Mouse (Mus musculus) gonadal fat pad, adult 2 months (tissue): ENCODE measurements around the gene Brk1. TPM values are rescaled to one million over a fixed set of nuclear protein-coding genes. Genes with fewer than 3 reads are reported as not detected.

ENCODE experiments used
- DNase-seq: peaks from one replicate; pipeline ENCODE4 v3.0.0-alpha.2; 2012; ENCODE audit warnings: low read depth
- polyA plus RNA-seq: library from polyadenylated mRNA; depleted of rRNA; stranded (reverse); fragments of >200 nt; gene quantifications from 2 replicates; pipeline ENCODE4 v1.2.3, GENCODE M21; 2012

Gene Brk1
- polyA plus RNA-seq, 1 experiment, result 190 TPM

DNA sequence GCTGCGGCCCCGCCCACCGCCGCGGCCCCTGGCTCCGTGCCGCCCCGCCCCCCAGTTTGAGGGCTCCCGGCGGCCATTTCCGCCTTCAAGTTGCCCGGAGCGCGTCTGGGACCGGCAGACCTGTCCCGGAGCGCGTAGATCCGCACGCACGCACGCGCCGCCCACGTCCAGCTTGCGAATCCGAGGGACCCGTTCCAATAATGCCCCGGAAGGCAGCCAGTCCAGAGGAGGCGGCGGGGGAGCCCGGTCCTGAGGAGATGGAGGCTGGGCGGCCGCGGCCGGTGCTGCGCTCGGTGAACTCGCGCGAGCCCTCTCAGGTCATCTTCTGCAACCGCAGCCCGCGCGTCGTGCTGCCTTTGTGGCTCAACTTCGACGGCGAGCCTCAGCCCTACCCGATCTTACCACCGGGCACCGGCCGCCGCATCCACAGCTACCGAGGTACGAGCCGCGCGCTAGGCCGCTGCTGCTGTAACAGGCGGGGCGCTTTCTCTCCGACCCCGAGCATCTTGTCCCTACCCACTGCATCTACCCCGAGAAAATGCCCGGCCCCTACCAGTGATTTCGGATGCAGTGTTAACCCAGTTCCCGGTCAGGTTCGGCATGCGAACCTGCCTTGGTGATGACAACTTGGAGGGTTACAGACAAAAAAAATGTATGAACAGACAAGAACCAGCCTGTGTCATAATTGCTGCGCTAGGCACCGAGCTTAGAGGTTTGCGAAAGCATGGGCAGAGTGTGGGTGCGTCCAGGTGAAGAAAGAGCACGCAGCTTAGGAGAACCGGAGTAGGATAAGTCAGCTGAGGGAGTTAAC is 19.6 kb downstream of the Brk1 start, which contains the start of gene Vhl:
Gene Vhl (plus strand): TSS at position 19 of the 811 bp plus-strand sequence.
- DNase-seq, result no peak

DNA sequence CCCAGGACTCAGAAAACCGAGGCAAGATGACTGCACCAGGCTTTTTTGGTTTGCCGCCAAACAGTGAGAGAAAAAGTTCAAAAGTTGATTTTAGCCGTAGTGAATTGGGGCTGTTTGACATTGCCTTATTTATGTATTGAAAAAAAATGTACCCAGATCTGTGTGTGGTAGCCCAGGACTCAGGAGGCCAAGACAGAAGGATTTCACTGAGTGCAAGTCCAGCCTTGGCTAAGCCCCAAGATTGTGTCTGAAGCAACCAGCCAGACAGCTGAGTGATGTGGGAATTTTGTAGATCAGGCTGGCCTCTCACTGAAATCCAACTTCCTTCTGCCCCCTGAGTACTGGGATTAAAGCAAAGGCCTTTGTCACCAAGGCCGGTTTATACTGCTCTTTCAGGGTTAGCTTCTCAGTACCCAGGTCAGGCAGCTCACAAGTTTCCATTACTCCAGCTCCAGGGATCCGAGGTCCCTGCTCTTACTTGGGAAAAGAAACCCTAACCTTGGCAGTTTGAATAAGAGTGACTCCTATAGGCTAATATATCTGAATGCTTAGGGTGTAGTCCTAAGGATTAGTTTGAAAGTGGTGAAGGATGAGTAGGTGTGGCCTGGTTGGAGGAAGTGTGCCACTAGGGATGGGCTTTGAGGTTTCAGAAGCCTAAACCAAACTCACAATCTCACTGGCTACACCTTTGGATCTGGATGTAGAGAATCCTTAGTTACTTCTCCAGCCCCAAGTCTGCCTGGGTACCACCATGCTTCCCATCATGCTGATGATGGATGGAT is 20.6 kb downstream of the Brk1 start:
- DNase-seq, result no peak

DNA sequence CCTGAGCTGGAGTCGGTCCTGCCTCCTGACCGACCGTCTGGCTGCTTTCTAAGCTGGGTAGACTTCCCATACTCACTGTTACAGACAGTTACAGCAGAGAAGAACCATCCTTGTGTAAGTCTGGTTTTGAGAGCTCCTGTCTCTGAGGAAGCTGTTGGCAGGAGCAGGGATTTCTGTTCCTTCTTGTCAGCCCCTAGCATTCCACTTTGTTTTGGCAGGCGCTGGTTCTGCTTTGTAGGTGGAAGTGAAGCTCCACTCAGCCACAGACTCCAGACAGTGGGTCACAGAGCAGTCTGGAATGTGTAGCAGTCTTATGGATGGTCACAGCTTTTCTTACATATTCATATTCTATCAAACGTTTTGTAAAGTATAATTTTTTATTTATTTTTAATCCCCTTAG is 25.8 kb downstream of the Brk1 start:
- no peak for DNase-seq

DNA sequence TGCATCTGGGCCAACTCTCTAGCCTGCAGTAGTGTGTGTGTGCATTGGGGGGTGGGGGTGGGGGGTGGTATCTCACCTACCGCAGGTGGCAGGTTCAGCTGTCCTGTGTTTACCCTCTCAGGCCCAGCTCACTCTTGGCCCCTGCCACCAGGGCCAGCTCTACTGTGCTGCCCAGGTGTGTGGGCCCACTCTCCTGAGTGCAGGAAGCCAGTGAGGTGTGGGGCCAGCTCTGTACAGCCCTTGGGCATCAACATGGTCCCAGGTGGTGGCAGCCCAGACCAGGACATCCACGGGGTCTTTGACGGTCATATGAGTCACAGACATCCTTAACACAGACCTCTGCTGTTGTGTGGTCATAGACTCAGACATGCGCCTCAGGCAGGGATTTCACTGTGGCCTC is 28.3 kb downstream of the Brk1 start:
- DNase-seq, result no peak

DNA sequence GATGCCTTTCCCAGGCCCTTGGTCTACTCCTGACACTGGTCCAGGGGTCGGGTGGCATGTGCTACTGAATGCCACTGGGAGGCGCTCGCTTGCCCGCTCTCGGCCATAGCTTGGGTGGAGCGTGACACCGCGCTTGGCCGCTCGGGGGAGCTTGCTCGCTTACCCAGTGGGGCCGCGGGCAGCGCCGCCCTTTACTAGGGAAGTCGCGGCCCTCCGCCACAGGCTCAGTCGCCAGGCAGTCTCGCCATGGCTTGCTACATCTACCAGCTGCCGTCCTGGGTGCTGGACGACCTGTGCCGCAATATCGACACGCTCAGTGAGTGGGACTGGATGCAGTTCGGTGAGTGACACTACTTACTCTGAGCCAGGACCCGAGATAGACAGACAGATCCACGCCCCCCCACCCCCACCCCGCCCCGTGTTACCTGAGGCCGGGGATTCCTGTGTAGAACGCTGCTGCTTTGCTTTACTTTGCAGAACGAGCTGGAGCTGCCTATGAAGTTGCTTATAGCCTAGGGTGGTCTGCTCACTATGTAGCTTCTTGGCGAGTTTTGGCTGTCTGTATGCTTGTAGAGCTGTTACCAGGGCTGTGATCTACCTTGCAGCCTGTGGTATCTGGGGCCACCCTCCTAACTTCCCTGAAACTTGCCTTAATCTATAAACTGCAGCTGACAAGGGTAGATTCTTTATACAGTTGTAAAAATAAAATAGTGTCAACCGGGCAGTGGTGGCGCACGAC is 33.9 kb downstream of the Brk1 start, which contains the start of gene Irak2:
Gene Irak2 (plus strand): TSS at position 166 of the 739 bp plus-strand sequence.
- DNase-seq, result no peak

DNA sequence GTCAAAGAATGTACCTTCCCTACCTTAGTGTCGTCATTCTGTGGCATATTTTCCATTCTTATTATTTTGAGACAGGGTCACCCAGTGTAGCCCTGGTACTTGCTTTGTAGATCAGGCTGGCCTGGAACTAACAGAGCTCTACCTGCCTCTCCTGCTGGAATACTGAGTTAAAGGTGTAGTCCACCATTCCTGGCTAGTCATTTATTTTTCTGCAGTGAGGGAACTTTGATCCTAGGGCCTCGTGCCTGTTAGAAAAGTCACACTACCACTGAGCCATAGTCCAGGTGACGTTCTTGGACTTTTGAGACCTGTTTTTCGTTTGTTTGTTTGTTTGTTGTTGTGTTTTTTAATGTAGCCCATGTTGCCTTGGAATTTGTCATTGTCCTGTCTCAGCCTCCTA is 34.6 kb downstream of the Brk1 start:
- DNase-seq, result no peak

DNA sequence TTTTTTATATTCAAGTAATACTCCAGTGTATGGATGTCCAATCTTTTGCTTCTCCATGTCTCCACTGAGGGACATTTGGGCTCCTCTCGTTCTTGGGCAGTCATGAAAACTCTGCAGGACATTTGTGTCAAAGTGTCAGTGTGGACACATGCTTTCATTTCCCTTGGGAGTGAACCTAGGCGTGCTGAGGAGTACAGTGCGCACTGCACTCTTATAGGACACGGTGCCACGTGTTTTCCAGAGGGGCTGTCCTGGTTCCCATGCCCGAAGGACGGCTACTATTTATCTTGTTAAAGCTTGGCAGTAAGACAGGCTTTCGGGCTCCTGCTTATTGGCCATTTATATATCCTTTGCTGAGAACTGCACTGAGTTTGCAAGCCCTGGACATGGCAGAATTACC is 38.0 kb downstream of the Brk1 start:
- DNase-seq, result no peak

DNA sequence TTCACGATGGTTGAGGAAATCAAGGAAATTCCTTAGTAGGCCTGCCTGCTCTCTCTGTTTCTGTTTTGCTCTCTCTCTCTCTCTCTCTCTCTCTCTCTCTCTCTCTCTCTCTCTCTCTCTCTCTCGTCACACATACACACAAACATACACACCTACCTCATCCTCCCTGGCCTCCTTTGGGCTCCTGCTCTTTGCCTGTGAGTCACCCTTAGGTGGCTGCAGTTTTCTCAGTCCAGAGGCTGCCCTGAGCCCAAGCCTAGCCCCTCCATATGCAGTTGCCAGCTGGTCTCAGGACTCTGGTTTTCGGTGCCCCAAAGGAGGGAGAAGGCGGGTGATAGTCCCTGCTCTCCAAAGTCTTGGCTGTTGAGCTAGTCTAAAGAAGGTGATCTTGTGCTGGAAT is 38.4 kb downstream of the Brk1 start:
- DNase-seq, result no peak

DNA sequence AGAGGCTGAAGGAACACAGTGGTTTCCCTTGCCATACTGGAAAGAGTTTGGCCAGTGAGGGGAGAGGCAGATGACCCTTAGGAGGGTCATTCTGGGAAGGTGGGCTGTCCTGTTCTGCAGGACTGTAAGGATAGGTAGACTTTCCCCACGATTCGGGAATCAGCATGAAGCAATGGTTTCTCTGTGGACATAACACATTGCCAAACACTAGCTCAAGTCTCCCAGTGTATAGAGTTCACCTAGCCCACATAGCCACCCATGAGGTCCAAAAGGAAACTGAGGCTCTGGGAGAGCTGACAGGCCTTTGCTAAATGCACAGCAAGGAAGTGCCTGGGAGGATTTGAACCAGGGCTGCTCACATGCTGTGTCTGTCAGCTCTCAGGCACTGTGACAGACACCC is 39.4 kb downstream of the Brk1 start:
- DNase-seq, result no peak

DNA sequence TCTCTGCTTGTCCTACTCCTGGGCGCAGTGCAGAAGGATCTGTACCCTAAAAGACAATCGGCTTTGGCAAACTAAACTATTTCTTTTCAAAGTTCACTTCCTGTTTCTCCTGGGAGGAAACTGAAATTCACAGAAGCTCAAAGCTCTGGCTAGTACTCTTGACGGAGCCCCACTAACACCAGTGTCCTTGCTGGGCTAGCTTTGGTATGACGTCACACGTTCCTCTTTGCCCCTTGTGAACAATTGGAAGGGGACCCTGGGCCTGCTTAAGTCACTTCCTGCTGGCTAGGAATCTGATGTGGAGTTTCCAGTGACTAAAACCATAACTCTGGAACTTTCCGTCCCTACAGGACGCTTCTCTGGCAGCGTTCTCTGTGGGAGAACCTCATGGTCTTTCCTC is 40.2 kb downstream of the Brk1 start:
- no peak for DNase-seq

DNA sequence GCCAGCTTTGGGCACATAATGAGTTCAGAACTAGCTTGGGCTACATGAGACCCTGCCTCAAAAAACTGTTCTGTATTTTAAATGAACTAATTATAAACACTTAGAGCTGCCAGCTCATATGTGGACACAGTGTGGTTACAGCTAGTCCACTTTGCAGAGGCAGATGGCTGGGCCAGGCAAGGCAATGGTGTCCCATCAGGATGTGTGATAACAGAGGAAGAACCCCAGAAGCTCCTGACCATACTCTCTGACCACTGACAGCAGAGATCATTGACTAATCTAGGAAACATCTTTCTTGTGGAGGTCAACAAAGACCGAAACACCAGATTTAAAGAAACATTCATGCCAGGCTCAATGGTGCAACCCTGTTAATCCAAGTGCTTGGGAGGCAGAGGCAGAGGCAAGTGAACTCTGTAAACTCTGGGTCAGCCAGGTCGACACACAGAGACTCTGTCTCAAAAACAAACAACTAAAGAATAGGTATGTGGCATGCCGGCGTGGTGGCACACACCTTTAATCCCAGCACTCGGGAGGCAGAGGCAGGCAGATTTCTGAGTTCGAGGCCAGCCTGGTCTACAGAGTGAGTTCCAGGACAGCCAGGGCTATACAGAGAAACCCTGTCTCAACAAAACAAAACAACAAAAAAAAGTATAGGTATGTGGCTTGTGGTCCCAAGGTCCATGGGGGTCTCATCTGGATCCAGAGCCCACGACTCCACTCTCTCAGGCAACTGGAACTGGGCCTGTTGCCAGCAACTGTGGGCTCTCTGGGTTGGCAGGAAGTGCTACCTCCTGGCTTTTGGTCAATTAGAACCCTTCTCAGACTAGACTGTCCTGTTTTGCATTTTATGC is 45.0 kb downstream of the Brk1 start:
- DNase-seq, result no peak

DNA sequence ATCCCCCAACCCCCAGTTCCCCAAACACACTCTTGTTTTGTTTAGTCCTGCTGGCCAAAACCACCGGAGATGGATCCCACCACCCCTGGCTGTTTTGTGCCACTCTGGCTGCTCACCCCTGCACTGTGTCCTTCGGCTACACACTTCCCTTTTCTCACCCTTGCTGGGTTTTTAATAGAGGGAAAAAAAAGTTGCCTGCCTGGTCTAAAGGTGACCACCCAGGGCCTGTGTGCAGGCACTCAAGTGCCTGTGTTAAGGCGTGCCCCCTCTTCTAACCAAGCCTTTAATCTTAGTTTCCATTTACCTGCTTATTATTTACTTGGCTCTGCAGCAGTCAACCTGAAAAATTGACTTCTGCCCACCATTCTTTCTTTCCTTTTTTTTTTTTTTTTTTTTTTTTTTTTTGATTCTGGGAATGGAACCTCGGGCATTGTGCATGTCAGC is 45.6 kb downstream of the Brk1 start:
- DNase-seq, result no peak

DNA sequence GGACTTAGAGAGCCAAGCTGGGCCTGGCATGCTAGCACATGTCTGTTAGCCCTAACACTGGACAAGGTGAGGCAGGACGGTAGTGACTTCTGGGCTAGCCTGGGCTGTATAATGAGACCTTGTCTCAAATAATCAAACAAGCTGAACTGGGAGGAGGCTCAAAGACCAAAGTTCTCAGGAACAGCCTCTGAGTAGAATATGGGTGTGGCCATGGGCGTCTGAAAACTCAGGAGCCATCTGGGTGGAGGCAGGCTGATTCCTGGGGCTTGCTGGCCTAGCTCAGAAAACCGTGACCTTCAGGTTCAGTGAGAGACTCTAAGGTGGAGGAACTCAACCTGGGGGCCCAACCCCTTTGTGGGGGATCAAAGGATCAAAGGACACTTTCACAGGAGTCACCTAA is 47.1 kb downstream of the Brk1 start:
- DNase-seq, result no peak

DNA sequence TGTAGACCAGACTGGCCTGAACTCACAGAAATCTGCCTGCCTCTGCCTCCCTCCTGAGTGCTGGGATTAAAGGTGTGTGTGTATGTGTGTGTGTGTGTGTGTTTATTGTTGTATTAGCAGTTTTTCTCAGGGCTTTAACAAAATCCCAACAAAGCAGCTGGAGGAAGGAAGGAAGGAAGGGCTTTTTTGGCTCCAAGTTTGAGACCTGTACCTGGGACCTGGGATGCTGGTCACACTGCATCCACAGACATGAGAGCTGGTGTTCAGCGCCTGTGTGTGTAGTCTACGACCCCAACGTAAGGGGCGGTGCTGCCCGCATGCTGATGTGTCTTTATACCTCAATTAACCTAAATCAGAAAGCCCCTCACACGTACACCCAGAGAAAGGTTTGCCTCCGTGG is 49.0 kb downstream of the Brk1 start:
- DNase-seq, result no peak

DNA sequence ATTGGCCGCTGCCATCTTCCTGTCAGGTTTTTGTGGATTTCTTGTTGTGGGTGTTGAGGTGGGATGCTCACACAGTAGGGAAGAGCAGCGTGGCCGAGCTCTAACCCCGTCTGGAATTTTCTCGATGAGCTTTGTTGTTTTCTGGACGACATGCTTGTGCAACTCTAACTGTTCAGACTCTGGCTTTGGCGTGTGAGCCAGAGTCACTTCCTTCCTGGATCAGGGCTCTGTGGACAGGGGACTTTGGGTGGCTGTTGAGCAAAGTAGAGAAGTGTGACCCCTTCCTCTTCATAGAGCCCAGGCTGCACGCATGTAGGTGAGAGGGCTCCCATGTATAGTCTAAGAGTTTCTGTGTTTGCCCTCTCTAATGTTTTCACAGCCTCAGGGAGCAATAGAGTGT is 49.5 kb downstream of the Brk1 start:
- no peak for DNase-seq

DNA sequence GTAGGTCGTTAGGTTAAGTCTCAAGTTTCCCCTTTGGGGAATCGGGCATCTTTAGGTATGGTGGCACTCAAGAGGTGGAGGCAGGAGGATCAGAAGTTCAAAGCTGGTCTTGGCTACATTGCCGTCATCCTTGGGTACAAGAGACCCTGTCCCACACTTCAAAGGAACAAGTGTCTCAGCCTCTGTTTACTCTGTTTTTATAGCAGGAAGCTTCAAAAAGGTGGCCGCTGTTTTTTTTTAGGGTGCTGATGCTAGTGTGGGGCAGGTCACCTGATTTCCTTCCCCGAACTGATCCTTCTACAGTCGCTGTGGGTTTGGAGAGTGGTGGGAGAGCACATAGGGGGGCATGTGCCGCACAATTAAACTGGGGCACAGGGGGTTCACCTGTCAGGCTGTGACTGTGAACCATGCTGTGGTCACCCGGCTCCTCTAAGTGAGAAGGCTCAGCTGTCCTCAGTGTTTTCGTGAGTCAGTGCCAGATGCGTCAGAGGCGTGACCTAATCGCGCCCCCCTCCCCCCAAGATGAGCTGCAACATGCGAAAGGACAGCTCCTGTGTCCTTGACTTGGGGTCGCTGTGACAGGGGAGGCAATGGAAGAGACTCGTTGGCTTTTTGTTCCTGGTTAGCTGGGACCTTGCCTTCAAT is 50.3 kb downstream of the Brk1 start:
- no peak for DNase-seq

DNA sequence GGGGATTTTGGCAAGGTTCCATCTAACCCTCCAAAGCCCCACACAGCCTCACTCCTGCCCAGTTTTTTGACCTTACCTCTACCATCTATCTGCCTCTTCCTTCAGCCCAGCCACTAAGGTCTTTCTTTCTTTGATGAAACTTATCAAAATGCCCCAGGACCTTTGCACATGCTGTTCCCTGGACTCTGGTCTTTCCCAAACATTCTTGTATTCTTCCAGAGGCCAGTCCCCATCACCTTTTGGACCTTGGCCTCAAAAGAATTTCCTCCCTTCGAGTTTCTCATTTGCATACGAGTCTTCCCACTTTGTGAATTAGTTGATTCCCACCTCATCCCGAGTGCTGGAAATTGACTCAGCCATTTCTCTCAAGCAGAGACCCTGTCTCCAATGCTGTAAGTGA is 50.9 kb downstream of the Brk1 start:
- DNase-seq, result no peak

DNA sequence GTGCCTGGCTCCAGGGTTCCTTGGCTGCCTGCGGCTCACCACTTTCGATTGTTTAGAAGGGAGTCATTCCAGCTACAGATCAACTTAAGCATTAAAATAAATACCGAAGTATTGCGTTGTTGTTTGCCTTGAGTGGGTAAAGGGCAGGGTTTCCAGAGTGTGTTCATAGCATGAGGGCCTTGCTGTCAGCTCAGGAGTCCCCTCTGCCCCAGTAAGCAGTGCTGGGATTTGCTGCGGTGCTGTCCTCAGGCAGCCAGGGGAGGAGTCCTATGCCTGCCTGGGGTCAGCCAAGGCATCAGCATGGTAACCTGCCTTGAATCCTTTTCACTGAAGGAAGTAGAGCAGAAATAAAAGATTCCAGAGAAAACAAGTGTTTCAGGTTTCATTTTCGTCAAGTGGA is 52.3 kb downstream of the Brk1 start:
- DNase-seq, result peak; percentile 73

DNA sequence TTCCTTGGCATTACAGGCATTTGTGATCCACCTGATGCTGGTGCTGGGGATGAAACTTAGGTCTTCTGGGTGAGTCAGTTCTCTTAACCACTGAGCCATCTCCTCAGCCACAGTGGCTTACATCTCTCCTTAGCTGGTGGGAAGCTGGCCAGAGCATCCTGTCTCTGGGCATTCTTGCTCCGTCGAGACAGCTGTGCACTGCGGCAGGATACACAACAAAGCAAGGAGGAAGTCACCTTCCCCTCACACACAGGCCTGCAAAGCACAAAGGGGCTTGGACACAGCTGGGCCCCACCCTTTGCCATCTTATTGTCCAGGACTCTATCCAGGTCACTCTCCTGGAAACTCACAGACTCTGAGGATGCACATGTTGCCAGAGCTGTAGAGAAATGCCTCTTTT is 53.7 kb downstream of the Brk1 start:
- no peak for DNase-seq

DNA sequence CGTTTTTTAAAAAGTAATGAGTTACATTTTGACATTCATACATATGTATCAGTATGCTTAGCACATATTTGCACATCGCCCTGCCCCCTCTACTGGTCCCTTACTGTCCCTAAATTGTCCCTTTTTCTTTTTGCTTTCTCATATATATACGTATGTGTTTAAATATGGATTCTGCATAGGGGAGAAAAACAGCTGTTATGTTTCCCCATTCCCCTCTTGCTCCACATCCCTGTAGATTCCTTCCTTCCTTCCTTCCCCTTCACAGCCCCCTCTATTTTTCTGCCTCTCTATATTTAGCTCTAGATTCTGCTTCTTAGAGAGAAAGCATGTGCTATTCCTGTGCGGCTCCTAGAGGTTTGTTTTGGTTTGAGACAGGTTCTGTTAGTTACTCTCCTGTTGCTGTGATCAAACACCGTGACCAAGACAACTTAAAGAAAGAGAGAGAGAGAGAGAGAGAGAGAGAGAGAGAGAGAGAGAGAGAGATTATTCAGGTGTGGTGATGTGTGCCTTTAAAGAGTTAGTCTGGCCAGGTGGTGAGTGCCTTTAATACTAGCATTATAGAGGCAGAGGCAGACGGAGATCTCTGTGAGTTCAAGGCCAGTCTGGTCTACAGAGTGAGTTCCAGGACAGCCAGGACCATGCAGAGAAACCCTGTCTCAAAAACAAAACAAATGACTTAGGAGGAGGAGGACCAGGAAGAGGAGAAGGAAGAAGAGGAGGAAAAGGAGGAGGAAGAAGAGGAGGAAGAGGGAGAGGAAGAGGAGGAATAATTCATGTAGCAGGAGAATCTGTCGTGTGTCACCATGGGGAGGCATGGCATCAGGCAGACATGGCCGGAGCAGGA is 55.3 kb downstream of the Brk1 start:
- DNase-seq, result no peak
